Mouse (Mus musculus): Measurements from ENCODE around the gene S100a11. TPM values are rescaled to one million over a fixed set of nuclear protein-coding genes. Genes with fewer than 3 reads are reported as not detected.

Gene S100a11
- total RNA-seq, 2 experiments from 2014 or later: 8.0 to 11.0 TPM

DNA sequence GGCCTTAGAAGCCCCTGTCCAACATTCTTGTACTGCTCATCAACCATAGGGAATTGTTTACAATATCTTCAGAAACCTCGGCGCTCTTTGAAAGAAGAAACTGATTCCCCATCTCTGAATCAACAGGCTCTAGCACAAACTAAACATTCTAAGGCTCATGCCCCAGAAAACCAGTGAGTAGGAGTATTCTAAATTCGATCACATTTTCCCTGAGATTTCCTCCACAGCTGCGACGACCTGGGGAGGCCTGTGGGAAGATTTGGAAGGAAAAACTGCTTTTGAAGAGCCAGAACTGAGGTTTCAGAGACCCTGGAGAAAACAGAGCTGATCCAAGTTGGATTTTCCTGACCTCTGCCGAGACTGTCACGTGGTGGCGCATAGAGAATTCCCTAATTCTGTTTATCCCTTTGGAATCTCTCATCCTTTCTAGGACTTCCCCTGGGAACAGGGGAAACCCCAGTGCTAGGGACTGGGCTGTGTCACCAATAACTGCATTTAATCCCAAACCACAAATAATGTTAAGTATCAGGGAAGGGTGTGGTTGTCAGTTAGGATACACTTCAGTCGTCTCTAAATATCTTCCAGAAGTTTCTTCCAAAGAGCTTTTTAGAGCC lies 33.6 kb downstream of the S100a11 start:
- Histone ChIP-seq H3K27ac (no peak overlapping the region), H3K4me3 (no peak overlapping the region; the same call in 1 of the 2 replicates)
- intact Hi-C loops (cut with DNase I): no loop called here
- no peak for DNase-seq (ENCODE audit: extremely low spot score in 1 of 2, low spot score in 2 of 2)
- TF ChIP-seq CTCF (IDR thresholded peaks at IDR 0.05): no peak

DNA sequence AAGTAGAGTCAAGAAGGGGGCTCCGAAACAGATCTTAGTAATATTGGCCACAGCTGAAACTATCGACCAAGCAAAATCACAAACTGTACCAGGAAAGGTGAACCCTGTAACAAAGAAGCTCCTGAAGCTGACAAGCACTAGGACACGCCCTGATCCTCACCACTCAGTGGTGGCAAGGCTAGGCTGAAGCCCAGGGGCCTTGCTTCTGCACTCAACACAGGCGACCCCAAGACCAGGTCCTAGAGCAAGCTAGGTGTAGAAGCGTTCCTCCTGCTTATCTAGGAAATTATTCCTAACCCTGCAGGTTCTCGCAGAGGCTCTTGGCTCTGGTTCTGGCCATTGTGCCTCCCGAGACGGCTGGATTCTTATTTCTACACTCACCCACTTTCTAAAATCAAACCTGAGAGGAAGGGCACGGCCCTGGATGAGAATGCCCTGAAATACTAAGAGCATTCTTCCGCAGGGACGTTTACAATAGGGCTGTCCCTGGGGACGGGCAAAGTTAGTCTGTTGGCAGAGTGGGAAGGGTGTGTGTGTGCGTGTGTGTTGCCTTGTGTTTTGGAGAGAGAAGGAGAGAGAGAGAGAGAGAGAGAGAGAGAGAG lies 34.2 kb downstream of the S100a11 start:
- peak overlapping the region; percentile 30; the same call in 1 of the 2 replicates for H3K27ac ChIP-seq
- TF ChIP-seq CTCF (IDR thresholded peaks at IDR 0.05): no peak
- intact Hi-C loops (cut with DNase I): no loop called here
- DNase-seq (ENCODE audit: extremely low spot score in 1 of 2, low spot score in 2 of 2): no peak
- H3K4me3 ChIP-seq: peak overlapping the region; percentile 19; the same call in 1 of the 2 replicates

DNA sequence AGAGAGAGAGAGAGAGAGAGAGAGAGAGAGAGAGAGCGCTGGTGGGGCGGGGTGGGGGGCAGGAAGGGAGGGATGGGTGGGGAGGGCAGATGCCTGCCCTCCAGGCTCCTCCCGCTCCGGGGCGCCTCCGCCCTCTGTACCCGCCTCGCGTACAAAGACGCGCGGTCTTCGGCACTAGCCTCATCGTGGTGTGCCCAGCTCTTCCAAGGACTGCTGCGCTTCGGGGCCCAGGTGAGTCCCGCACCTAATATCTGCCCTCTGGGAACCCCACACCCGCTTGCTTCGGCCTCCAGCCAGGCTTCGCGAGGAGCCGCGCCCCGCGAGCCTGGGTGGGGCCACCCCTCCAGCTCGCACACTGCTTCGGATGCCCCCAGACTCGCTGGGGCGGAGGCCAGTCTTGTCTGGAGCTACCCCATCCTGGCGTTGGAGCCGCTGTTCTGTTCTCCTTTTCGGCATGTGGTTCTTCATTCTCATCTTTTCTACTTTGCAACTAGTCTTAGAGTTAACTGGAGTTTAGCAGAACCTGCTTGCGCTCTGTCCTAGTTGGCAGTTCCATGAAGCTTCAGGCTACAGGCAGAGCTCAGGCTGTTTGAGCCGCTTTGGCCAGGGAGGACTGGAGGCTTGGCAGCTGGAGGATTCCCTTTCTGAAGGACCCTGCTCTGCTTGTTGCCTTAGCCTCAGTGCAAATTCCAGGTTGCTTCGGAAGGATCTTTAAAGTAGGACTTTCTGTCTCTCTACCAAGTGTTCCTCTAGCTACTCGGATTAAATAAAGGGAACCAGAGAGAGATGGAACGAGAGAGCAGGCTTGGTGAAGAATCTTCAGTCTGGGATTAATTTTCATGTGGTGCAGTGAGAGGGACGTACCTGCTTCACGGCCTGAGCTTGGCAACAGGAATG lies 34.9 kb downstream of the S100a11 start, which contains the start of gene S100a10:
Gene S100a10, plus strand, starts transcription at position 100 of the 897 bp plus-strand sequence.
- Histone ChIP-seq H3K27ac (peak within 1 kb of the TSS; percentile 80), H3K4me3 (peak within 1 kb of the TSS; percentile 60)
- intact Hi-C loops (cut with DNase I): no loop called here
- TF ChIP-seq CTCF (IDR thresholded peaks at IDR 0.05): no peak
- DNase-seq (ENCODE audit: extremely low spot score in 1 of 2, low spot score in 2 of 2): peak; percentile 31 to 38

DNA sequence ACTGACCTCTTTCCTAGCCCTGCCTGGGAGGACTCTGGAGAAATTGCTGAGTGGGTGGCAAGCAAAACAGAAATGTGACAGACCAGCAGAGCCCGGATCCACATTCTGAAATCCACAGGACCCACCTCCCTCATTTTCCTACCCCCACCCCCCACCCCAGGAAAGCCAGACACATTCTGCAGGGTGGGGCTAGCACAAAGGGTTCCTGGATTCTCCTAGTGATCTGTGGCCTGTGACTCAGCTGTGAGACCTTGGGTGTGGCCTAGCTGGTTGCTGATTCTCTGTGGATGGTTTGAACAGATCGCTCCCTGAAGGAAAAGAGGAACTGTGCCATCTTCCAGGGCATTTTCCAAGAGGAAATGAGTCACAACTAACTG lies 35.6 kb downstream of the S100a11 start:
- Histone ChIP-seq H3K27ac (peak overlapping the region; percentile 80), H3K4me3 (peak overlapping the region; percentile 60)
- intact Hi-C loops (cut with DNase I): no loop called here
- DNase-seq (ENCODE audit: extremely low spot score in 1 of 2, low spot score in 2 of 2): no peak
- no peak for TF ChIP-seq CTCF (IDR thresholded peaks at IDR 0.05)

DNA sequence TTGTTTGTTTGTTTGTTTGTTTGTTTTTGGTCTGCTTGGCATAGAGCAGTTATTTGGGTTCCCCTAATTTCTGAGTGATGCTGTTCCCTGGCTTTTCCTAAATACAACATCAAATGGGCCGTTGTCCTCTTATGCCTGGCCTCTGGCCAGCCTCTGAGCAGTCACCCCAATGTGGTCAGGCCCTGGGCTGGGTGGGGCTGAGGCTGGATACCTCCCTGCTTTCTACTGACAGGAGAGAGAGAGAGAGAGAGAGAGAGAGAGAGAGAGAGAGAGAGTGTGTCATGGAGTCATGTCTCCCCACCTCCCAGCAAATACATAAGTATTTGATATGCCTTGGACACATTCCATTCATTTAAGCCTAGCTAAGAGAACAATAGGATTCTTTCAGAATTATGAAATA lies 36.3 kb downstream of the S100a11 start:
- no peak overlapping the region for H3K27ac ChIP-seq
- DNase-seq (ENCODE audit: extremely low spot score in 1 of 2, low spot score in 2 of 2): no peak
- no peak for TF ChIP-seq CTCF (IDR thresholded peaks at IDR 0.05)
- intact Hi-C loops (cut with DNase I): no loop called here
- H3K4me3 ChIP-seq: peak overlapping the region; percentile 60; the same call in 1 of the 2 replicates

DNA sequence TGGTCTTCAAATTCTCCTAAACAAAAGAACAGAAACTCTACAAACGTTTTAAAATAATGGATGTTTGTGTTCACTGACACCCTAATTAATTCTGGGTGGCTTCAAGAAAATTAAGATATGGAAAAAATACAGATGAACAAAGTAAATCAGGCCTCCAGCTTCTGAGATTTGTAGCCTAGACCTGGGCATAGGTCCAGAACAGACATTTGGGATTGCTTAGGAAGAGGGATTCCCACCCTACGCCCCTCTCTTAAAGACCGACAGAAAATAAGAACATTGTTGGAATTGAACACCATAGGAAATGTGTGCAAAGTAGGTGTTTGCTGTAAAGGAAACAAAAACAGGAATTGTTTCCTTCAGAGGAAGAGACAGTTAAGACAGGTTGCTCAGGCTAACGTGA lies 37.2 kb downstream of the S100a11 start:
- intact Hi-C loops (cut with DNase I): no loop called here
- Histone ChIP-seq H3K4me3 (no peak overlapping the region), H3K27ac (no peak overlapping the region)
- no peak for DNase-seq (ENCODE audit: extremely low spot score in 1 of 2, low spot score in 2 of 2)
- TF ChIP-seq CTCF (IDR thresholded peaks at IDR 0.05): no peak

DNA sequence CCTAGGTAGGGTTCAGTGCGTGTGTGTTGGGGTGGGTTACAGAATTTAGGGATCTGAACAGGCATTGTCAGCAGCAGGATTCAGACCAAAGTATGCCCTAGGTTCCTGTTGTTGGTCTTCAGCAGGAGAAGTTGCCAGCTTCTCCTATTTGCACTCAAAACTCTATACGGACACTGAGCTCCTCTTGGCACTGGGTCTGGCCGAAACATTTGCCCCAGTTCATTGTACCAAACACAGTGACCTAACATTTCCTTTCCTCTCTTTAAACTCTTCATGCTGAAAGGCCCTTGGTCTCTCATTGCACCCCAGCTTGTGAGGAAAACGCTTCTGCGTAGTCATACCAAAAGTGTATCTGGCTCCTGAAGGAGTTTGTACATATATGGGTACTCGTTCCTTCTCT lies 39.7 kb downstream of the S100a11 start:
- Histone ChIP-seq H3K4me3 (no peak overlapping the region), H3K27ac (no peak overlapping the region)
- intact Hi-C loops (cut with DNase I): no loop called here
- DNase-seq (ENCODE audit: extremely low spot score in 1 of 2, low spot score in 2 of 2): no peak
- no peak for TF ChIP-seq CTCF (IDR thresholded peaks at IDR 0.05)

DNA sequence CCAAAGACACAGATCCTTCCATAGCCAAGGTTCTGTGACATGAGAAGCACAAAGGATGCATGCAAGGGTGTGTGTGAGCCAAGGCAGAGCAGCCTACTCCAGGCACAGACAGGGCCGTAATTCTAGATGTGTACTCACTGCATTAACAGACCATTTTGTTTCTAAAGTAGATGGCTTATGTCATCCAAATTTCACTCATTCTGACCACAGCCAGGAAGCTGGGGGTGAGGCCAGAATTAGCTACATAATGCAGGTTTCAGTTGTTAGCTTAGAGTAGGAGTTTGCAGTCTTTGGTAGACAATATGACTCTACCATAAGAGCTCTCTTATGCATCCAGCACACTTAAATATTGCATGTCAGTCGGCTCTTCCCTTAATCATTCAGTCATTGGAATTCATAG lies 42.1 kb downstream of the S100a11 start:
- Histone ChIP-seq H3K27ac (no peak overlapping the region), H3K4me3 (no peak overlapping the region)
- DNase-seq (ENCODE audit: extremely low spot score in 1 of 2, low spot score in 2 of 2): no peak
- intact Hi-C loops (cut with DNase I): no loop called here
- no peak for TF ChIP-seq CTCF (IDR thresholded peaks at IDR 0.05)

DNA sequence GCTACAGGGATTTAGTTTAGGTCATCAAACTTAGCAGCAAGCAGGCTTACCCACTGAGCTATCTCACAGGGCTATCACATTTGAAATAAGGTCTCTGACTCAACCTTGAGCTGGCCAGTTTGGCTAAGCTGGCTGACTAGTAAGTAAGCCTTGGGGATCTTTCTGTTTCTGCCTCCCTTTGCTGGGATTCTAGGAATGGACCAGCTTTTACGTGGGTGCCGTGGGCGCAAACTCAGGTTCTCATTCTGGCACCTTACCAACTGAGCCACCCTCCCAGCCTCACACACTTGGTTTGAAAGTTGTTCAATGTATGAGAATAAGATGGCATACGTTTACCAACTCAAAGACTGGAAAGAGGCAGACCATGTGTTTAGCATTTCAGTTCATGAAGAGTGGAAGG lies 42.9 kb downstream of the S100a11 start:
- intact Hi-C loops (cut with DNase I): no loop called here
- DNase-seq (ENCODE audit: extremely low spot score in 1 of 2, low spot score in 2 of 2): peak in 1 of 2 experiments; percentile 39
- no peak for TF ChIP-seq CTCF (IDR thresholded peaks at IDR 0.05)
- no peak overlapping the region for H3K4me3 ChIP-seq
- H3K27ac ChIP-seq: no peak overlapping the region

DNA sequence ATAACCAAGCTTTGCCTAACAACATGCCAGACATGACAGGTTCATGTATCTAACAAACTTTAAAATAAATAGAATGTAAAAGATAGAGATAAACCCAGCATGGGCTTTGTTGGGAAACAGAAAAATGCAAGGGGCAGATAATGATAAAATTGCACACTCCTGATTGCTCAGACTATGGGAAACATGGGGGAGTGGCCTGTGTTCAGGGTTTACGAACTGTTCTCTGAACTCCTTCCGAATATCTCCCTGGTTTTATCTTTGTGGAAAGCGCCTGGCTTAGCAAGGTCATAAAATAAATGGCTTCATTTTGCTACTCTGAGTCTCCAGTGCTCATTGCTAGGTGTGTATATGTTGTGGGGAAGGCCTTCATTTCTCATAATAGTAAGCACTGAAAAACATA lies 46.6 kb downstream of the S100a11 start:
- no peak overlapping the region for H3K4me3 ChIP-seq
- no peak overlapping the region for H3K27ac ChIP-seq
- DNase-seq (ENCODE audit: extremely low spot score in 1 of 2, low spot score in 2 of 2): no peak
- no peak for TF ChIP-seq CTCF (IDR thresholded peaks at IDR 0.05)
- intact Hi-C loops (cut with DNase I): no loop called here

DNA sequence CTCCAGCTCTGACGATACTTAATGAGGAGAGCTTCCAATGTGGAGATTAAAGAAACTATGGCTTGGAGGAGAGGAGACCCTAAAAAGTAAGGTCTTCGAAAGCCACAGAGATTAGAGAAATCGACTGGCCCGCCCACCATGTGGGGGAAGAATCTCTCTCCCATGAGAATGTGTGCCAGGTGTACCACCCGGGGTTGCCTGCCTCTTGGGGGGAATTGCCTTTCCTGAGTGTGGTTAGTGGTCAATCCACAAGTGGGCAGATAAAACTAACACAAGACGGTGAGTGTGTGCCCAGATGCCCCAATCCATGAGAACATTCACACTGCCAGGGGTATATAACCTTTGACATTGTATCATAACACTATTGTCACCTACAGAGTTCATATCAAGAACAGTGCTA lies 47.4 kb downstream of the S100a11 start:
- TF ChIP-seq CTCF (IDR thresholded peaks at IDR 0.05): no peak
- Histone ChIP-seq H3K4me3 (no peak overlapping the region), H3K27ac (no peak overlapping the region)
- intact Hi-C loops (cut with DNase I): no loop called here
- DNase-seq (ENCODE audit: extremely low spot score in 1 of 2, low spot score in 2 of 2): no peak

DNA sequence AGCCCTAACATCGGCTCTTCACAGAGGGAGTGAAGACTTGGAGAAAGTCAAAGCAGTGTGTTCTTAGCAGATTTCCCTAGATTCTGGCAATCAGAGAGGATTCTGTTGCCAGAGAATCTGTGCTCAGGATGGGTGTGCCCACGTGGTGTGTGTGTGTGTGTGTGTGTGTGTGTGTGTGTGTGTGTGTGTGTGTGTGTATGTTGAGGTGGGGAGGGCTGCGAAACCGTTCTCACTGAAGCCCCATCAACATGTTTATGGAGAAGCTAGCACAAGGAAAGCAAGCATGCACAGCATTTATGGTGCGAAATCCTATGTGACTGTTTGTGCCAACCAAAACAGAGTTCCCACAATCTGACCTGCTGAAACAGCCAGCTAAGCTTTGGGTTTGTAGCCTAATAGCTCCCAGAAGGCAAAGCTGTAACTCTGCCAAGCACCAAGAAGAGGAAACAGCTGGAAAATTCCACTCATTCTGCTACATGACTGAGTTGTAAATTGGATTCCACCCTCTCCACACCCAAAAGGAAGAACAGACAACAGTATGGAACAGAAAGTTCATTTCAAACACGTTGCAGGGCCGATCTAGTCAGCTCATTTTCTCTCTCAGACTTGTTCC lies 48.2 kb downstream of the S100a11 start:
- no peak for TF ChIP-seq CTCF (IDR thresholded peaks at IDR 0.05)
- Histone ChIP-seq H3K4me3 (no peak overlapping the region), H3K27ac (0 out of 2 replicates have a peak overlapping the region, but pooled peaks have one; percentile 4)
- intact Hi-C loops (cut with DNase I): no loop called here
- DNase-seq (ENCODE audit: extremely low spot score in 1 of 2, low spot score in 2 of 2): peak in 1 of 2 experiments; percentile 30

Measured in left cerebral cortex, adult 2 months (tissue).